Mouse (Mus musculus): ENCODE measurements at regions not wholly inside any gene's neighbourhood (a gene's known extent, or its start where the extent isn't known, plus 50 kb on each side); places are given as distances from the start of the nearest gene placed in this dataset.

DNA sequence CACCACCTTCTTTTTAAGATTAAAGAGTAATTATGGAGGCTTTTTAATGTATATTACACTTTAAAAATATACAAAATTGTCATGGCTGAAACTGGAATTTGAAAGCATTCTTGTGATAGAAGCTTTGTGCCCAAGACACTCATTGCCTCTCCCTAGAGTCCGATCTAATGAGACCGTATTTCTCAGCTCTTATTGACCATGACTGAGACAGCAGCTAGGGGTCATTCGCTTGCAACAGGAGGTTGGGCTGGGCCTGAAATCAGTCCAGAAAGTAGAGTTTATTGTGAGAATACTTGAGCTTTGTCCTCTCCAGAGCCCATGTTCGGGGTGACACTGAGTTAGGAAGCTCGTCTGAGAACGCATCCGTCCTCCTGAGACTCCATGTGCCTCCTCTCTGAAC lies 79.7 kb downstream of the Tmem30b start:
- no peak for ATAC-seq (ENCODE audit: low FRiP score, low read depth)
- no peaks in the 10 kb centered on the region for H3K9me3 ChIP-seq
- no peak overlapping the region for H3K4me3 ChIP-seq
- H3K4me2 ChIP-seq (replicated peaks): no peak overlapping the region
- no peak overlapping the region for H3K9ac ChIP-seq (replicated peaks)
- H3K4me1 ChIP-seq: no peaks in the 10 kb centered on the region
- peaks cover 6% of the 10 kb centered on the region; the same call in 1 of the 2 replicates for H3K27me3 ChIP-seq
- no peaks in the 10 kb centered on the region for H3K36me3 ChIP-seq
- WGBS: 76% methylated on average over 7 of the region's 7 CpGs
- H3K27ac ChIP-seq (replicated peaks): no peak overlapping the region

DNA sequence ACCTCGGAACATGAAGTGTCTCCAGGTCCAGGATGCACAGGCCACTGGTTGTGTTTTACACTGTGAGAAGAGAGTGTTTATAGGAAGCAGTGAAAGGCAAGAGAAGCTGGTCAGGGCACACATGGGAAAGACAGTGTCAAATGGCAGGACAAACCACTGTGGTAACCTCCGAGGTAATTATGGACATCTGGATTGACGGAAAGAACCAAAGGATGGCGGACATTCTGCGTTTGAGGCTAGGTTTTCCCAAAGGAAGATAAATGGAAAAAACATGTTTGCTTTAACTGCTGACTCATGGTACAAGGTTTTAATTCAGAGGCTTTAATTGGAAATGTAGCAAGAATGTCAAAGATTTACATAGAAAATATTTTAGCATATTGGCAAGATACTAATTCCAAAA lies 80.2 kb downstream of the Tmem30b start:
- 86% methylated on average over 5 of the region's 5 CpGs for whole genome bisulfite sequencing
- Histone ChIP-seq H3K27ac (replicated peaks) (no peak overlapping the region), H3K4me1 (no peaks in the 10 kb centered on the region), H3K9ac (replicated peaks) (no peak overlapping the region), H3K36me3 (no peaks in the 10 kb centered on the region), H3K4me3 (no peak overlapping the region), H3K4me2 (replicated peaks) (no peak overlapping the region), H3K27me3 (peaks cover 6% of the 10 kb centered on the region; the same call in 1 of the 2 replicates), H3K9me3 (no peaks in the 10 kb centered on the region)
- no peak for ATAC-seq (ENCODE audit: low FRiP score, low read depth)

GRCm38 (mm10) chr12:73464311-73464710 lies 81.9 kb downstream of the Tmem30b start:
- H3K9me3 ChIP-seq: no peaks in the 10 kb centered on the region
- no peaks in the 10 kb centered on the region for H3K4me1 ChIP-seq
- WGBS: 81% methylated on average over 5 of the region's 5 CpGs
- peaks cover 6% of the 10 kb centered on the region; the same call in 1 of the 2 replicates for H3K27me3 ChIP-seq
- H3K36me3 ChIP-seq: no peaks in the 10 kb centered on the region
- no peak overlapping the region for H3K4me2 ChIP-seq (replicated peaks)
- no peak overlapping the region for H3K9ac ChIP-seq (replicated peaks)
- H3K4me3 ChIP-seq: no peak overlapping the region
- ATAC-seq (ENCODE audit: low FRiP score, low read depth): no peak
- H3K27ac ChIP-seq (replicated peaks): no peak overlapping the region

- Histone ChIP-seq H3K27me3 (peaks cover 6% of the 10 kb centered on the region; the same call in 1 of the 2 replicates), H3K36me3 (no peaks in the 10 kb centered on the region), H3K4me2 (replicated peaks) (no peak overlapping the region), H3K9ac (replicated peaks) (no peak overlapping the region), H3K4me3 (no peak overlapping the region), H3K4me1 (no peaks in the 10 kb centered on the region), H3K27ac (replicated peaks) (no peak overlapping the region), H3K9me3 (no peaks in the 10 kb centered on the region)
- ATAC-seq (ENCODE audit: low FRiP score, low read depth): no peak
- 53% methylated on average over 5 of the region's 5 CpGs for WGBS
Measured at GRCm38 (mm10) chr12:73462091-73462490, 84.1 kb downstream of the Tmem30b start.

GRCm38 (mm10) chr12:73460291-73460761 lies 85.9 kb downstream of the Tmem30b start:
- H3K4me2 ChIP-seq (replicated peaks): no peak overlapping the region
- H3K36me3 ChIP-seq: no peaks in the 10 kb centered on the region
- H3K27ac ChIP-seq (replicated peaks): no peak overlapping the region
- peaks cover 6% of the 10 kb centered on the region; the same call in 1 of the 2 replicates for H3K27me3 ChIP-seq
- no peak overlapping the region for H3K9ac ChIP-seq (replicated peaks)
- H3K4me1 ChIP-seq: no peaks in the 10 kb centered on the region
- ATAC-seq (ENCODE audit: low FRiP score, low read depth): no peak
- WGBS: 41% methylated on average over 2 of the region's 2 CpGs
- no peaks in the 10 kb centered on the region for H3K9me3 ChIP-seq
- H3K4me3 ChIP-seq: no peak overlapping the region

DNA sequence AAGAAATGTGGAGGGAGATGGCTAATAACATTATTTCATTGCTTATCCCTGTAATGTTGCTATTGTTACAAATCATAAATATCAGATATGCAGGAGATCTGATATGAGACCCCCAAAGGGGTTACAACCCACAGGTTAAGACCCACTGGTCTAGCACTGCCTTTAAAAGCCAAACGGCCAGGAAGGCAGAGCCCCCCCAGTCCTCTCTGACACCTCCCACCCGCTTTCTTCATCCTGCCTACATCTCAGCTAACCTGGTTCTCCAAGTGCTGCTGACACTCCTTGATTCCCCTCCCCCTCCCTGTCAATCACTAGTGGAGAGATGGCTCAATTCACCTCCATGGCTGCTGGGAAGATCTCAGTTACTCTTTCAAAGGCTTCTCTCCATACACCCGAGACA lies 94.9 kb downstream of the Tmem30b start:
- no peaks in the 10 kb centered on the region for H3K36me3 ChIP-seq
- H3K27ac ChIP-seq (replicated peaks): no peak overlapping the region
- H3K4me3 ChIP-seq: no peak overlapping the region
- ATAC-seq (ENCODE audit: low FRiP score, low read depth): no peak
- H3K4me2 ChIP-seq (replicated peaks): no peak overlapping the region
- H3K9me3 ChIP-seq: no peaks in the 10 kb centered on the region
- H3K9ac ChIP-seq (replicated peaks): no peak overlapping the region
- no peaks in the 10 kb centered on the region for H3K27me3 ChIP-seq
- WGBS: 71% methylated on average over 3 of the region's 3 CpGs
- H3K4me1 ChIP-seq: 0 out of 2 replicates have a peak, but pooled peaks cover 3% of the 10 kb centered on the region

GRCm38 (mm10) chr12:73450541-73450940 lies 95.7 kb downstream of the Tmem30b start:
- WGBS: 83% methylated on average over 4 of the region's 4 CpGs
- Histone ChIP-seq H3K27ac (replicated peaks) (no peak overlapping the region), H3K4me2 (replicated peaks) (no peak overlapping the region), H3K9ac (replicated peaks) (no peak overlapping the region), H3K4me1 (0 out of 2 replicates have a peak, but pooled peaks cover 3% of the 10 kb centered on the region), H3K36me3 (no peaks in the 10 kb centered on the region), H3K4me3 (no peak overlapping the region), H3K27me3 (no peaks in the 10 kb centered on the region), H3K9me3 (no peaks in the 10 kb centered on the region)
- ATAC-seq (ENCODE audit: low FRiP score, low read depth): no peak

DNA sequence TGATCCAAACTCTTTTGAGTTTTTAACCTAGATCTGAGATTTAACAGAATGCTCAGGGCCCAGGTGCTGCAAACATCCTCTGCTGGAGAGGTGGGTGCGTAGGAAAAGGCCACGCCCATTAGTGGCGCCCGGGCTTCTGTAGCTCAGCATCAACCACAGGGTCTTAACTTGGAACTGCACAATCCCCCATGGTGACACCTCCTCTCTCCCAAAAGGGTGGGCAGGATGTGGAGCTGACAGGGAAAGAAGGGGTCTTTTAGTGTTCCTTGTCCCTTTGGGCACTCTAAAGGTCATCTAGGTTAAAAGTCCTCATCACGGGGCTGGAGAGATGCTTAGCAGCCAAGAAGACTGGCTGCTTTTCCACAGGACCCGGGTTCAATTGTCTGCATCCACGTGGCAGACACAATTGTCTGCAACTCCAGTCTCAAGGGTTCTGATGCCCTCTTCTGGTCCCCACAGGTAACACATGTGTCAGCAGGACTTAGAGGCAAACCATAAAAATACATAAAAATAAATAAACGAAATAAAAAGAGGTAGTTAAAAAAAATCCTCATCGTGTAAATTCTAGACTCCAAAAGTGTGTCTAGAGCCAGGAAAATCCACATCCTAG lies 96.2 kb downstream of the Tmem30b start:
- Histone ChIP-seq H3K27ac (replicated peaks) (no peak overlapping the region), H3K9me3 (no peaks in the 10 kb centered on the region), H3K4me2 (replicated peaks) (no peak overlapping the region), H3K4me1 (0 out of 2 replicates have a peak, but pooled peaks cover 3% of the 10 kb centered on the region), H3K27me3 (no peaks in the 10 kb centered on the region), H3K36me3 (no peaks in the 10 kb centered on the region), H3K4me3 (no peak overlapping the region), H3K9ac (replicated peaks) (no peak overlapping the region)
- WGBS: 48% methylated on average over 9 of the region's 9 CpGs
- ATAC-seq (ENCODE audit: low FRiP score, low read depth): no peak

DNA sequence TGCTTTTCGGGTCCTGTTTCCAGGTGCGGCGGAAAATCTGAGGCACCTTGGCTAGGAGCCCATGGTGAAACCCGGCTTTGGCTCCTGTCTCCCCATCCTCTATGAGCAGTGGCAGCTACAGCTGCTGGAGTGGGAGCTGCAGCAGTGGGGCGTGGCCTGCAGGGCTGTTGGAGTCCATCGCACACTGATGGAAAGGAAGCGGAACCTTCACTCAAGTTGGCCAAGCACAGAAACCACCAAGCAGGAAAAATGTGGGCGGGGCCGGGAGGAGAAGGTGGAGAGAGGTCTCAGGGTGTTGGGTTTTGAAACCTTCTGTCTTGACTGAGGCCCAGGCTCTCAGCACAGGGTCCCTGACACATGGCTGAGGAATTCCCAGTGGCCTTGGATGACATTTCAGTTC lies 97.1 kb downstream of the Tmem30b start:
- H3K4me2 ChIP-seq (replicated peaks): no peak overlapping the region
- H3K4me1 ChIP-seq: 0 out of 2 replicates have a peak, but pooled peaks cover 3% of the 10 kb centered on the region
- ATAC-seq (ENCODE audit: low FRiP score, low read depth): no peak
- no peaks in the 10 kb centered on the region for H3K27me3 ChIP-seq
- H3K4me3 ChIP-seq: no peak overlapping the region
- no peaks in the 10 kb centered on the region for H3K9me3 ChIP-seq
- H3K9ac ChIP-seq (replicated peaks): no peak overlapping the region
- 86% methylated on average over 9 of the region's 9 CpGs for WGBS
- no peak overlapping the region for H3K27ac ChIP-seq (replicated peaks)
- H3K36me3 ChIP-seq: no peaks in the 10 kb centered on the region

DNA sequence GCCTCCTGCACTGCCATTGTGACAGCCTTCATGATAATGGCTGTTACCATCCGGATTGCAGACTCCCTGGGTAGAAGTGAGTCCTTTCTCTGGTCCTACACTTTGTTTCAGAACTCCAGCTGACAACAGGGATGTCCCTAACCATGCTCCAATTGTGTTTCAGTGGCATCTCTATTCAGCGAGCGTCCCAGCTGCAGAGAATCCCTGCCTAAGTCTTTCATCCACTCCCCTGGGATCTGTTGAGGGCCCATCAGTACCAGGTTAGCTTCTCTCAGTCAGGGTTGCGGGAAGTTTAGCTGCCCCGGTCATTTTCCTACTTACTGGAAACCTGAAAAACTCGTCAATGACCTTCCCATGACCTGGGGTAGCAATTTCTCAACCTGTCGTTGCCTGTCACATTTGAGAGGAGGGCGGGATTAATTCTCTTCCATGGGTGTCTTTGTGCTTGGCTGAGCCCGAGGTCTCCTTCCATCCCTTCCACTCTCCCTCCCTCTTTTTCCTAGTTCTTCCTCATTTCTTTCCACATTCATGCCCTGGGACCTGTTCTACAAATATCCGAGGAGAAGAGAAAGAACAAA lies 97.7 kb downstream of the Tmem30b start:
- no peak overlapping the region for H3K4me2 ChIP-seq (replicated peaks)

DNA sequence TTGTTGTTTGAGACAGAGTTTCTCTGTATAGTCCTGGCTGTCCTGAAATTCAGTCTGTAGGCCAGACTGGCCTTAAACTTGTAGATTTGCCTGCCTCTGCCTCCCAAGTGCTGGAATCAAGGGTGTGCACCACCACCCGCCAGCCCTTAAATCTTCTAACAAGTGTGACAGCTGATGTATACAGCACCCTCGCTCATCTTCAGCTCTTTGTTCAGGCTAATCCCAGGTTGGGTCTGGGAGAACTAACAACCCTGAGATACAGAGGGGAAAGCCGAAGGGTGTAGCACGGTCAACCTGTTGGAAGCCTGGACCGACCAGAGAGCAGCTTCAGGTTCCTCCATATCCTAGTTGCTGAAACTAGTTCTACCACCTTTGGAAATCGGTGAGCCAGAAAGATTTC lies 99.0 kb downstream of the Tmem30b start:
- no peak overlapping the region for H3K4me2 ChIP-seq (replicated peaks)
- no peak for ATAC-seq (ENCODE audit: low FRiP score, low read depth)
- no peaks in the 10 kb centered on the region for H3K9me3 ChIP-seq
- H3K27me3 ChIP-seq: no peaks in the 10 kb centered on the region
- WGBS: 91% methylated on average over 6 of the region's 6 CpGs
- H3K27ac ChIP-seq (replicated peaks): no peak overlapping the region
- no peak overlapping the region for H3K9ac ChIP-seq (replicated peaks)
- H3K4me1 ChIP-seq: 0 out of 2 replicates have a peak, but pooled peaks cover 3% of the 10 kb centered on the region
- H3K36me3 ChIP-seq: no peaks in the 10 kb centered on the region
- no peak overlapping the region for H3K4me3 ChIP-seq

More for the DNA sequence above, 97.7 kb downstream of the Tmem30b start:
- no peak overlapping the region for H3K4me3 ChIP-seq
- H3K27ac ChIP-seq (replicated peaks): no peak overlapping the region
- H3K36me3 ChIP-seq: no peaks in the 10 kb centered on the region
- no peak for ATAC-seq (ENCODE audit: low FRiP score, low read depth)
- WGBS: 57% methylated on average over 10 of the region's 10 CpGs
- no peak overlapping the region for H3K9ac ChIP-seq (replicated peaks)
- 0 out of 2 replicates have a peak, but pooled peaks cover 3% of the 10 kb centered on the region for H3K4me1 ChIP-seq
- H3K27me3 ChIP-seq: no peaks in the 10 kb centered on the region
- H3K9me3 ChIP-seq: no peaks in the 10 kb centered on the region

DNA sequence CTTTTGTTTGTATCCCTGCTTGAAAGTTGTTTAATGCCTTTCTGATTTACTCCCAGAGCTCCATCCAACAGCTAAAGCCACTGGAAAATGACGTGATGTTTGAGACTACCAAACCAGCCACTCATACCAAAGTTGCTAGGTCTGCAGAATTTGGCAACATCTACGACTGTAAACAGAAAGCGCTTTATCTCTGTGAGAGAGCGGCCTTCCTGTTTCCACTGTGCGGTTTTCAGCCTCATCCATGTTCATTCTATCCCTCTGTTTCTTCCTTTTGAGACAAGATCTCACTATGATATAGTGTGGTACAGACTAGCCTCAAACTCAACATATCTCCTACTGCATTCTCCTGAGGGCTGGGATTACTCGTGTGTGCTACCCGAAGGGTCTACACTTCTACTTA lies 100.0 kb downstream of the Tmem30b start:
- H3K36me3 ChIP-seq: no peaks in the 10 kb centered on the region
- no peak overlapping the region for H3K27ac ChIP-seq (replicated peaks)
- 96% methylated on average over 7 of the region's 7 CpGs for WGBS
- no peak overlapping the region for H3K4me2 ChIP-seq (replicated peaks)
- no peak overlapping the region for H3K4me3 ChIP-seq
- H3K9me3 ChIP-seq: no peaks in the 10 kb centered on the region
- H3K27me3 ChIP-seq: no peaks in the 10 kb centered on the region
- no peaks in the 10 kb centered on the region for H3K4me1 ChIP-seq
- H3K9ac ChIP-seq (replicated peaks): no peak overlapping the region
- ATAC-seq (ENCODE audit: low FRiP score, low read depth): no peak
